Mouse (Mus musculus): ENCODE data around the gene Olfr1230. TPM values are rescaled to one million over a fixed set of nuclear protein-coding genes. Genes with fewer than 3 reads are reported as not detected.

Gene Olfr1230
- not detected in 2 replicates for polyA plus RNA-seq (2014; fragmentation: Nextera tagmentation; extraction: Ambion mirVana)

DNA sequence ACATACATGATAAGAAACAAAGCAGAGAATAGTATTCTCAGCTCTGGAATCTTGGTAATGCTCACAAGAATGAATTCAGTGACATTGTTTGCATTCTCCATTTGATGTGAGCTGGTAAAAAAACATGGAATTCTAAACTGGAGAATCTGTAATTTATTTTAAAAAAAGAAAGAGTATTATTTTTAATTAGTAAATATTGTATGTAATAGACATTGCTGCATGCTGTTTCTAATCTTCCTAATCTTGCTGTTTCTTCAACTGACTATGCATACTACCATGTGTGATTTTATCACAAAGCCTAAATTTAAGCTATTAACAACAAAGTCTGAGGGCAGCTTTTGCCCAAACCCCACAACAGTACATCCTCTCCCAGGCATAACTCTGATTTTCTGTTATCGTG is at the start of gene Olfr1230:
TSS of gene Olfr1230 (minus strand) at position 101 of the 400 bp plus-strand sequence.
- Histone ChIP-seq H3K27me3 (ENCODE audit: control insufficient read depth, insufficient read depth, low read length) (no peaks in the 10 kb centered on the region), H3K9ac (ENCODE audit: low read depth, low read length) (no peak within 1 kb of the TSS), H3K4me3 (ENCODE audit: low read length) (no peak within 1 kb of the TSS), H3K36me3 (ENCODE audit: control insufficient read depth, insufficient read depth, low read length) (no peaks in the 10 kb centered on the region), H3K27ac (ENCODE audit: low read depth, low read length) (no peak within 1 kb of the TSS), H3K4me2 (replicated peaks; ENCODE audit: low read depth, low read length) (no peak within 1 kb of the TSS), H3K4me1 (ENCODE audit: control insufficient read depth, insufficient read depth, low read length) (no peaks in the 10 kb centered on the region), H3K9me3 (ENCODE audit: control insufficient read depth, low read length) (no peaks in the 10 kb centered on the region)
- 83% methylated on average over 1 of the region's 1 CpGs for WGBS
- ATAC-seq (ENCODE audit: low FRiP score, low TSS enrichment) = no peak

DNA sequence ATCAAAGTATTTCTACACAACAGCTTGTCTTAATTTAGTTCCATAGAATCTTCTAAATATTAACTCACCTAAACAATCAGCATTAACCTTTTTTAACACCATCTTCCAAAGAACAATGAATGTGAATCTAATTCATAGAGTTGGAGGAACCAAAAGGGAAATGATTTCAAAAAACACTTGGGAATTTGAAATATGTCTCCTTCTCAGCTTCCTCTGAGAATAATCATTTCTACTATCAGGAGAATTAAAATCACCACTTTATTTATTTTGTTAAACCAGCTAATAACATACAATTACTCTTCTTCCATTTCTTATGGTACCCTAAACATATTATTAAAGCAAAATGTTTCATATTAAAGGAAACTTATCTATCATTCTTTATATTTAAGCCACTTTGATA is 45.2 kb upstream of the Olfr1230 start, which contains the start of gene Olfr1233:
TSS of gene Olfr1233 (minus strand) at position 101 of the 400 bp plus-strand sequence.
- H3K4me2 ChIP-seq (replicated peaks; ENCODE audit: low read depth, low read length) = no peak within 1 kb of the TSS
- H3K4me3 ChIP-seq (ENCODE audit: low read length) = no peak within 1 kb of the TSS
- no peak for ATAC-seq (ENCODE audit: low FRiP score, low TSS enrichment)
- H3K27me3 ChIP-seq (ENCODE audit: control insufficient read depth, insufficient read depth, low read length) = no peaks in the 10 kb centered on the region
- H3K36me3 ChIP-seq (ENCODE audit: control insufficient read depth, insufficient read depth, low read length) = no peaks in the 10 kb centered on the region
- no peaks in the 10 kb centered on the region for H3K4me1 ChIP-seq (ENCODE audit: control insufficient read depth, insufficient read depth, low read length)
- H3K27ac ChIP-seq (ENCODE audit: low read depth, low read length) = no peak within 1 kb of the TSS
- no peak within 1 kb of the TSS for H3K9ac ChIP-seq (ENCODE audit: low read depth, low read length)
- no peaks in the 10 kb centered on the region for H3K9me3 ChIP-seq (ENCODE audit: control insufficient read depth, low read length)

DNA sequence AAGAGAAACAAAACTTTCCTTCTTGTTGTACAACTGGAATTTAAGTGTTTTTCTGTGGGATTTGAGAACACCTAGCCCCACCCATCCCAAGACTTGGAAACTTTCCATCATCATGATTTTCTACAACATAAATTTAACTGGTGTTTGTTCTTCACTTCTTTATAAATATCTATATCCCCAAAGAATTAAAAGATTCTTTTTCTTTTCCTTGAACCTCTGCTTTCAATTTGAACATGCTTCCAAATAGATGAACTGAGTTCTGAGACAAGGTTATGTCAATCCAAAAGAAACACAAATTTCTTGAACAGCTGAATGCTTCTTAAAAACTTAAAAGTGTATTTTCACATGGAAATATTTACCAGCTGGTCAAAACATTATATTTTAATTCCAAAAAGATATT is 32.5 kb upstream of the Olfr1230 start, which contains the start of gene Olfr1232:
TSS of gene Olfr1232 (minus strand) at position 101 of the 400 bp plus-strand sequence.
- Histone ChIP-seq H3K9ac (ENCODE audit: low read depth, low read length) (no peak within 1 kb of the TSS), H3K27ac (ENCODE audit: low read depth, low read length) (no peak within 1 kb of the TSS), H3K9me3 (ENCODE audit: control insufficient read depth, low read length) (no peaks in the 10 kb centered on the region), H3K4me1 (ENCODE audit: control insufficient read depth, insufficient read depth, low read length) (no peaks in the 10 kb centered on the region), H3K27me3 (ENCODE audit: control insufficient read depth, insufficient read depth, low read length) (no peaks in the 10 kb centered on the region), H3K4me3 (ENCODE audit: low read length) (no peak within 1 kb of the TSS), H3K4me2 (replicated peaks; ENCODE audit: low read depth, low read length) (no peak within 1 kb of the TSS), H3K36me3 (ENCODE audit: control insufficient read depth, insufficient read depth, low read length) (no peaks in the 10 kb centered on the region)
- no peak for ATAC-seq (ENCODE audit: low FRiP score, low TSS enrichment)

DNA sequence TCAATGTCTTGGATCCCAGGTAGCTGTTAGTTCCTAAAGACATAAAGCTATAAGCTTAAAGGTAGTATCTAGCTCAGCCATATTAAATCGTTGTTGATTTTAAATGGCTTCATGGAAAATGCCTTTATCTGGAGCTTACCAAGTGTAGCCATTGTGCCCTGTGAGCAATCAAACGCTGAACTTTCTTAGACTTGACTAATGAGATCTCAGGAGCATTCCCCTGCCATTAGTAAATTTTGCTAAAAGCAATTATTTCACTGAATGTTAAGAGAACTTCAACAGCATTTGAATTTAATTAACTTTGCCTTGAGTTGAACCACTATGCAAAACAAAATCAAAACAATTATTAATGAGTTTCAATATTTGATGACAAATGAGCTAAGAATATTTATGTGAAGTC is 9.9 kb upstream of the Olfr1230 start, which contains the start of gene Olfr1231:
TSS of gene Olfr1231 (minus strand) at position 101 of the 400 bp plus-strand sequence.
- Histone ChIP-seq H3K36me3 (ENCODE audit: control insufficient read depth, insufficient read depth, low read length) (no peaks in the 10 kb centered on the region), H3K9me3 (ENCODE audit: control insufficient read depth, low read length) (no peaks in the 10 kb centered on the region), H3K27ac (ENCODE audit: low read depth, low read length) (no peak within 1 kb of the TSS), H3K4me1 (ENCODE audit: control insufficient read depth, insufficient read depth, low read length) (no peaks in the 10 kb centered on the region), H3K4me2 (replicated peaks; ENCODE audit: low read depth, low read length) (no peak within 1 kb of the TSS), H3K4me3 (ENCODE audit: low read length) (no peak within 1 kb of the TSS), H3K27me3 (ENCODE audit: control insufficient read depth, insufficient read depth, low read length) (no peaks in the 10 kb centered on the region), H3K9ac (ENCODE audit: low read depth, low read length) (no peak within 1 kb of the TSS)
- WGBS = 83% methylated on average over 2 of the region's 2 CpGs
- no peak for ATAC-seq (ENCODE audit: low FRiP score, low TSS enrichment)

- H3K27me3 ChIP-seq (ENCODE audit: control insufficient read depth, insufficient read depth, low read length) = no peaks in the 10 kb centered on the region
- H3K4me1 ChIP-seq (ENCODE audit: control insufficient read depth, insufficient read depth, low read length) = no peaks in the 10 kb centered on the region
- WGBS = 86% methylated on average over 2 of the region's 2 CpGs
- ATAC-seq (ENCODE audit: low FRiP score, low TSS enrichment) = no peak
- no peaks in the 10 kb centered on the region for H3K9me3 ChIP-seq (ENCODE audit: control insufficient read depth, low read length)
- H3K36me3 ChIP-seq (ENCODE audit: control insufficient read depth, insufficient read depth, low read length) = no peaks in the 10 kb centered on the region
- no peak within 1 kb of the TSS for H3K4me2 ChIP-seq (replicated peaks; ENCODE audit: low read depth, low read length)
- H3K27ac ChIP-seq (ENCODE audit: low read depth, low read length) = no peak within 1 kb of the TSS
- no peak within 1 kb of the TSS for H3K9ac ChIP-seq (ENCODE audit: low read depth, low read length)
- H3K4me3 ChIP-seq (ENCODE audit: low read length) = no peak within 1 kb of the TSS
These were observed 9.2 kb downstream of the Olfr1230 start, which contains the start of gene Olfr1229 for GRCm38 (mm10) chr2:89287914-89288313. Gene Olfr1229 (minus strand): TSS chr2:89288014.

DNA sequence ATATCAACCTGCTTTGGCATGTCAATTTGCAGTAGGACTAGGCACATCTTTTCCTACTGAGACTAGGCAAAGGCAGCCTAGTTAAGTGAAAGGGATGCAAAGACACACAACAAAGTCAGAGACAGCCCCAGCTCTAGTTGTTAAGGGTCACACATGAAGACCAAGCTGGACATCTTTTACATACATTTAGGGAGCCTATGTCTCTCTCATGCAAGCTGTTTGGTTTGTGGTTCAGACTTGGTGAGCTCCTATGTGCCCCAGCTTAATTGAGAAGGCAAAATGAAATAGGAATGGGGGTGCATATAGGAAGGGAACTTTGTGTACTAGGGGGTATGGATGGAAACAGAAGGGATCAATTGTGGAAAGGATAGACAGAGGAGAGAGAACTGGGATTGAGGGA is 43.1 kb downstream of the Olfr1230 start, which contains the start of gene Olfr1228:
TSS of gene Olfr1228 (minus strand) at position 101 of the 400 bp plus-strand sequence.
- H3K4me2 ChIP-seq (replicated peaks; ENCODE audit: low read depth, low read length) = no peak within 1 kb of the TSS
- no peak within 1 kb of the TSS for H3K27ac ChIP-seq (ENCODE audit: low read depth, low read length)
- no peaks in the 10 kb centered on the region for H3K4me1 ChIP-seq (ENCODE audit: control insufficient read depth, insufficient read depth, low read length)
- no peak within 1 kb of the TSS for H3K9ac ChIP-seq (ENCODE audit: low read depth, low read length)
- ATAC-seq (ENCODE audit: low FRiP score, low TSS enrichment) = no peak
- no peak within 1 kb of the TSS for H3K4me3 ChIP-seq (ENCODE audit: low read length)
- no peaks in the 10 kb centered on the region for H3K36me3 ChIP-seq (ENCODE audit: control insufficient read depth, insufficient read depth, low read length)
- no peaks in the 10 kb centered on the region for H3K27me3 ChIP-seq (ENCODE audit: control insufficient read depth, insufficient read depth, low read length)
- no peaks in the 10 kb centered on the region for H3K9me3 ChIP-seq (ENCODE audit: control insufficient read depth, low read length)

Other genes with a start within 250 kb of the Olfr1230 start
- gene Olfr1218, start 236.1 kb downstream of the Olfr1230 start, polyA plus RNA-seq (2014; fragmentation: Nextera tagmentation; extraction: Ambion mirVana) = not detected in 2 replicates
- not detected in 2 replicates for gene Olfr1219, start 213.8 kb downstream of the Olfr1230 start, polyA plus RNA-seq (2014; fragmentation: Nextera tagmentation; extraction: Ambion mirVana)
- gene Olfr1220, start 190.4 kb downstream of the Olfr1230 start, polyA plus RNA-seq (2014; fragmentation: Nextera tagmentation; extraction: Ambion mirVana) = not detected in 2 replicates
- not detected in 2 replicates for gene Olfr1221, start 180.0 kb downstream of the Olfr1230 start, polyA plus RNA-seq (2014; fragmentation: Nextera tagmentation; extraction: Ambion mirVana)
- not detected in 2 replicates for gene Olfr1222, start 164.2 kb downstream of the Olfr1230 start, polyA plus RNA-seq (2014; fragmentation: Nextera tagmentation; extraction: Ambion mirVana)
- not detected in 2 replicates for gene Olfr1223, start 145.7 kb downstream of the Olfr1230 start, polyA plus RNA-seq (2014; fragmentation: Nextera tagmentation; extraction: Ambion mirVana)
- gene Olfr1224-ps1, start 133.2 kb downstream of the Olfr1230 start, polyA plus RNA-seq (2014; fragmentation: Nextera tagmentation; extraction: Ambion mirVana) = not detected in 2 replicates
- not detected in 2 replicates for gene Olfr1225, start 122.6 kb downstream of the Olfr1230 start, polyA plus RNA-seq (2014; fragmentation: Nextera tagmentation; extraction: Ambion mirVana)
- gene Olfr1226, start 97.2 kb downstream of the Olfr1230 start, polyA plus RNA-seq (2014; fragmentation: Nextera tagmentation; extraction: Ambion mirVana) = not detected in 2 replicates
- gene Olfr1228, start 43.2 kb downstream of the Olfr1230 start, polyA plus RNA-seq (2014; fragmentation: Nextera tagmentation; extraction: Ambion mirVana) = not detected in 2 replicates
- gene Olfr1229, start 9.3 kb downstream of the Olfr1230 start, polyA plus RNA-seq (2014; fragmentation: Nextera tagmentation; extraction: Ambion mirVana) = not detected in 2 replicates
- not detected in 2 replicates for gene Olfr1231, start 9.8 kb upstream of the Olfr1230 start, polyA plus RNA-seq (2014; fragmentation: Nextera tagmentation; extraction: Ambion mirVana)
- not detected in 2 replicates for gene Olfr1232, start 32.4 kb upstream of the Olfr1230 start, polyA plus RNA-seq (2014; fragmentation: Nextera tagmentation; extraction: Ambion mirVana)
- not detected in 2 replicates for gene Olfr1233, start 45.1 kb upstream of the Olfr1230 start, polyA plus RNA-seq (2014; fragmentation: Nextera tagmentation; extraction: Ambion mirVana)
- gene Olfr1234, start 67.6 kb upstream of the Olfr1230 start, polyA plus RNA-seq (2014; fragmentation: Nextera tagmentation; extraction: Ambion mirVana) = not detected in 2 replicates
- gene Olfr1238, start 112.4 kb upstream of the Olfr1230 start, polyA plus RNA-seq (2014; fragmentation: Nextera tagmentation; extraction: Ambion mirVana) = not detected in 2 replicates
- not detected in 2 replicates for gene Olfr1239, start 123.1 kb upstream of the Olfr1230 start, polyA plus RNA-seq (2014; fragmentation: Nextera tagmentation; extraction: Ambion mirVana)
- gene Olfr1240, start 145.7 kb upstream of the Olfr1230 start, polyA plus RNA-seq (2014; fragmentation: Nextera tagmentation; extraction: Ambion mirVana) = not detected in 2 replicates
- not detected in 2 replicates for gene Olfr1241, start 189.9 kb upstream of the Olfr1230 start, polyA plus RNA-seq (2014; fragmentation: Nextera tagmentation; extraction: Ambion mirVana)
- not detected in 2 replicates for gene Olfr1242, start 201.1 kb upstream of the Olfr1230 start, polyA plus RNA-seq (2014; fragmentation: Nextera tagmentation; extraction: Ambion mirVana)
- gene Olfr1243, start 234.2 kb upstream of the Olfr1230 start, polyA plus RNA-seq (2014; fragmentation: Nextera tagmentation; extraction: Ambion mirVana) = not detected in 2 replicates